Mouse (Mus musculus): Measurements from ENCODE around the gene Sort1.

The Sort1 gene

DNA sequence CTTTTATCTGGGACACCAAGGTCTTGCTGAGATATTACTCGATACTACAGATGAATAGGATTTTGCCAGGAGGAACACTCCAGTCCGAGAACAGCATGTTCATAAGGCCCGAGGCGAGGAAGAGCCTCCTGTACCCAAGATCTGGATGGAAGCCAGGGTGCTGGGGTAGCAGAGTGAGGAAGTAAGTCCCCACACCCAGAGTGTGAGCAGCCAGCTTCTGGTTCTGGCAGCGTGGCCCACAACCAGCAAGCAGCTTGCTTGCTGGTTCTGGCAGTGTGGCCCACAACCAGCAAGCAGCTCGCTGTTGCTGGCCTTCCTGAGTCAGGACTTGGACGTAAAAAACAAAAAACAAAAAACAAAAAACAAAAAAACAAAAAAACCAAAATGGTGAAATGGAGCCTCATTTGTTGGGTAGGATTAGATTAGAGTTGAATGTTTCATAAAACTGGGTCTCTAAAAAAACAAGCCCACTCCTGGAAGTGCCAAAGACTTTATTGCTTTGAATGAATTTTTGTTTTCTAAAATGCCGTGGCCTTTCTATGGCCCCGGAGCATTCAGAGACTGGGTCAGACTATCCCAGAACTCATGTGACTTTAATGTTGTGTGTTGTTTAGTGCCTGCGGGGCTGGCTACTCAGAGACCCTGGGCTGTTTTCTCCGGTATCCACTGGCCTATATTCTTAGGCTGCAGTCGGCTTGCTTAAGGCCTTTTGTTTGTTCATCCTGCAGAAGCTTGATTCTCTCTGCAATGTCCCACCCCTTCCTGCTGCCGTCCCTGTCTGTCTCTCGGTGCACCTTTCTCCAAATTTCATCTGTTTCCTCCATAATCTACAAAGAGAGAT lies 11.7 kb downstream of the Sort1 start:
- CTCF ChIA-PET = no interaction called here

DNA sequence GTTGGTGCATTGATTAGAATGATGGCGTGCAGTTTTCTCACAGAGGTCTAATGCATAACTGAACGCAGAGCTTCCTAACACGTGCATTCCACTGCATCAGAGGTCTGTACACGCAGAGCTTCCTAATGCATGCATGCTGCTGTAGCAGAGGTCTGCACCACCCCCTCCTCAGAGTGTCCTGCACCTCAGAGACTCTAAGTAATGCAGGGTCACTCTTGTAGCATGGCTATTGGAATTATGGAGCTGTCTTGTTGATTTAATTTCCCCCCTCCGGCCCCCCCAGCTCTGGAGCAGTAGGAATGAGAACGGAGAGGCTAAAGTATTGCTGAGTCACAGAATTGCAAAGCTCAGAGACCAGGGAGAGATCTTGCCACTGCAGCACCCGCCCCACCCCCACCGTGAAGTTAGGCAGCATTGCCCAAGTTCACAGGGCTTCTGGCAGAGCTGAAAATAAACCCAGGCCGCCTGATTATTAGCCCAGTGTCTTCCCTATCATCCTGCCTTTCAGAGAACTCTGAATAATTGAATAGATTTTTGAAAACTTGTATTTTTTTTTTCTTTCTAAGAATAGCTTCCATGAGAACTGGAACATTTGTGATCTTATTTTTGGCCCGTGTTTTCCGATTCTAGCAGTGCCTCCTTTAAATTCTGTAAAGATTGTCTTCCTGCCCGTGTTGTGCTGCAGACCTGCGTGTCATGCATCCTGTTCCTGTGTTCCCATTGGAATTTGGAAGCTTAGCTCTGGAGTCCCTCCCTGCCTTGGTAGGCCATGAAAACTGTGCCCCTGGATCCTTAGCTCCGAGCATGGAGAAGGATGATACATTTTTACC lies 12.6 kb downstream of the Sort1 start:
- CTCF ChIA-PET = no interaction called here

DNA sequence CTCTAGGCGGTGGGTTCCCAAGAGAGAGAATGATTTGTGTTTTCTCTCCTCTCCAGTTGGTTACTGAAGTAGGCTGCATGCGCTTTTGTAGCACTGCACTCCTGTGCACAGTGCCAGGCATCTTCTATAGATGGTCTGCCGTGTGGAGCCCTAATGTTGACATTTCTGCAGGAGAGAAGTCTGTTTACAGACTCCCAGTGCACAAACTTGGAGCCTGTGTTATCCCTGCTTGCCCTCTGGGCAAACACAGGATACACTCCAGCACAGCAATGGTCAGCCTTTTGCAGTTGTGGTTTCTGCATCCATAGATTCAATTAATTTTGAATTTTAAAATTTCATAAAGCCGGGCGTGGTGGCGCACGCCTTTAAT lies 13.2 kb downstream of the Sort1 start:
- CTCF ChIA-PET = no interaction called here

DNA sequence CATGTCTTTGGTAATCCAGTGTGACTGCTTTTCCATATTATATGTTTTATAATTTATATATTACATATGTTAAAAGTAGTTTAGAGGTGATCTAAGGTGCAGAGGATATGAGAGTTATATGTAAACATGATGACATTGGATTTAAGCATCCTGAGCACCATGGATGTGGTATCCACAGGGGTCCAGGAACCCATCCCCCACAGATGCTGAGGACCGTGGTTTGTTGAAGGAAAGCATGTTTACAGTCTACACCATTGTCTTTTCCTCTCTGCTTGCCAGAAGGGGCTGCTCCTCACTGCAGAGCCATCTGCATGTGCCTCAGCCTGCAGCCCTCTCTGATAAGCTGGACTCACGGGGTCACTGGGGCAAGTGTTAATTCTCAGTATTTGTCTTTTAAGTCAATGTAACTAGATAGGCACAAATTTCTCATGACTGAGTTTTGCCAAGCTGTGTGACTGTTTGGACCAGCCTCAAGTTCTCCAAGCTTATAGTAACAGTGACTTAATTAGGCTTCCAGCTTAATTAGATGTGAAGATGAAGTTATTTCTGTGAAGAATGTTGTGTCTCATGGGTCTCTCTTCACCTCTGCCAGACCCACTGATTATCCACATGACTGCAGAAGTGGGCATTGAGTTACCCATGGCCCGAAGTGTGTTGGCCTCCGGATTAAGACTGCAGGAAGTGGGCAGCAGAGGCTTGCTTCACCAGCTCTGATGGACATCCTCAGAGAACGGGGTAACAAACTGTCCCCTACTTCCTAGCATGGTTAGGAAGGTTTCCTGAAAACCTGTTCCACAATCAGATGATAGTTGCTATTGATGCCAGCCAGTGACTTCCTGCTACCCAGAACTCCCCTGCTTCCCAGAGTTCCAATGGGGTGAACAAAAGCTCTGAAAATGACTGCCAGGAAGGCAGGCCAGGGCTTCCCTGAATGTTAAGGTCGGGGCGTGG lies 14.0 kb downstream of the Sort1 start:
- CTCF ChIA-PET = no interaction called here

DNA sequence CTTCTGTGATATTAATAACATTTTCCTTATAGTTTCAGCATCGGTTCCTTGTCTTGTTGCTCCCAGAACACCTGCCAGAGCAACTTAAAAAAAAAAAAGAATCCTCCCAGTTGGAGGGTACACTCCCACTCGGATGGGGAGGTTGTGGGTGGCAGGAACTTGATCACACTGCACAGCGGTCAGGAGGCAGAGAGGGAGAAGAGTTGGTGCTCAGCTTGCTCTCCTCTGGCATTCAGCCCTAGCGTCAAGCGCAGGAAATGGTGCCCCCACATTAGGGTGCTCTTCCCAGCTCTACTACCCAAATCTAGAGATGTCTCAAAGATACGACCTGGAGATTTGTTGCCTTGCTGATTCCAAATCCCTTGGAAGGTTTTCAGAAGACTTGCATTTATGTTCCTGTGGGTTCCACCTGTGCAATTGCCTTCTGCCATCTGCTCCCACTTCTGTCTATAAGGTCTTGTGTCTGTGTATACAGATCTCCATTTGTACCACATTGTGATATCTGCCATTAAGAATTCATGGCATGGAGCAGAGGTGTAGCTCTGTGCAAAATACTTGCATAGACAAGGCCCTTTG lies 16.7 kb downstream of the Sort1 start:
- CTCF ChIA-PET = interaction anchor here (0.8 kb wide), 1 partner anchor 16 kb away, joined by 4 read pairs; no protein-coding TSS in a partner anchor

DNA sequence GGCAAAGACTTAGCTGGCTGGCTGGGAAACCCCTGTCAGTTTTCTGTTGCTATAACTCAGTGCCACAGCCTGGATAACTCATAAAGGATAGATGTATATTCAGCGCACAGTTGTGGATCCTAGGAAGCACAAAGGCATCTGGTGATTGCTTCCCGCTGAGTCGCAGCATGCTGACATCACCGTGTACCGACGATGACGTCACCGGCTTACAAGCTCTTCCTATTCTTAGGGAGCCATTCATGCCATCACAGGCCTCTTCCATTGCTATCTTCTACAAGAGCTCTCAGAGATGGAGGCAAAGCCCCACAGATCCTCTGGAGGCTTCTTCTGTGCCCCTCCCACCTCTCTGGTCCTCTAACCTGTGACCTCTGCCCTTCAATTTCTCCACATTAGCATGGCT lies 19.8 kb downstream of the Sort1 start:
- CTCF ChIA-PET = no interaction called here

DNA sequence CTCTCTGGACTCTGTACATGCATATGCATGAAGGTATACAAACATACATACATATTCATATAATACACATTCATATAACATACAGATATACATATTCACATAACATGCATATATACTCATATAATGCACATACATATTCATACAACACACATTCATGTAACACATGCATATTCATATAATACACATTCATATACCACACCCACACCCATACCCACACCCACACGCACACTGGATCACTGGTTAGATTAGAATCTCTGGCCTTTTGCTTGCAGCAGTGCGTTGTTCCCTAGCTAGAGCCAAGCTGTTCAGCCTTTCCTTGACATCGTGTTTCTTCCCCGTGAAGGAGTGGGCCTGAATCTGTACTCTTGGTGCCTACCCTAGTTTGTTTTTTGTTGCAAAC lies 20.9 kb downstream of the Sort1 start:
- CTCF ChIA-PET = no interaction called here

DNA sequence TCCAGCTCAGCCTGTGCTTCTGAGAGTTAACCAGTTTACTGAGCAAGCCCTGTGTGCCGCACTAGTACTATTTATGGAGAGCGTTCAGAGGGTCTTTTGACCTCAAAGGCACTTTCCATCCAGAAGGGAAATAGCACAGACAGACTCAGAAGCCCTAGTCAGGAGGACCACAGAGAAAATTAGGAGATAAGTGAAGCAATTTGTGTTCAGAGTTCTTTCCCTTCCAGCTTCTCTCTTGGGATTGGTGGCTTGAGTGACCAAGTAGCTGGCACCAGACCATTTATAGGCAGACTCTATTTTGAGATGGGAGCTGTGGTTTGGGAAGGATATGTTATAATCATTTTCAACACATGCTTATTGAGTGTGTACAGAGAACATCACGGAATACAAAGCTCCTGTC lies 22.5 kb downstream of the Sort1 start:
- CTCF ChIA-PET = no interaction called here

DNA sequence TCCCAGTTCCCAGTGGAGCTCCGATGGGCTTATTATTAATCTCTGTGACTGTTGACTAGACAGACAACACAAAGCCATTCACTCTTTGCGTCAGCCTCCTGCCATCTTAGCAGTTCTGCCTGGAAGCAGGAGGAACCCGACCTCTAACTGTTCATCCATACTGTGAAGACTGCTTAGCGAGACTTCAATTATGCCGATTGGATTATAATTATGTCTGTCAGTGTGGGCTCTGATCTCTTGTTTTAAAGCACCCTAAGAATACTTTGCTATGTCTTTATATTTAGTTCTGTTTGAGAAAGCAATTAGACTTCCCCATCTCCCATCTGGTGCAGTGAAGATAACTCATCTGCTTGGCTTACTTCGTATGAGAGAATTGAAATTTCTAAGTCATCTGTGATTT lies 23.6 kb downstream of the Sort1 start:
- CTCF ChIA-PET = no interaction called here

DNA sequence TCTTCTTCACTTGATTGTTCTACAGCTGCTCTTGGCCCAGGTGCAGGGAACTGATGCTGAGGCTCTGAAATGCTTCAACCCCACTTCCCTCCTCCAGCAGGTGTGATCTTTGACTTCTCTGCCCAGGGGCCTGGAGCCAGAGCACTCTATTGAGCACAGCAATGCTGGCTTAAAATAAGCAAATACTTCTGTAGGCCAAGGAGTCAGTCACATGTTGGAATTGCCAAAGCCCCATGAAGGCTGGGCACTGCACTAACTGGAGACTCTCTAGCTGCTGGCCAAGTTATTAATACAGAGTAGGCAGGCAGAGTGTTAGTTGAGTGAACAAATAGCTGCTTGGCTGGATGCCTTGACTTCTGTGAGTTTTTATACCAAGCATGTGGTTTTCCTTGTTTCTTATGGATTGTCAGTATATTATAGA lies 27.0 kb downstream of the Sort1 start:
- CTCF ChIA-PET = interaction anchor here (0.6 kb wide), 1 partner anchor 126 kb away, joined by 3 read pairs; no protein-coding TSS in a partner anchor

DNA sequence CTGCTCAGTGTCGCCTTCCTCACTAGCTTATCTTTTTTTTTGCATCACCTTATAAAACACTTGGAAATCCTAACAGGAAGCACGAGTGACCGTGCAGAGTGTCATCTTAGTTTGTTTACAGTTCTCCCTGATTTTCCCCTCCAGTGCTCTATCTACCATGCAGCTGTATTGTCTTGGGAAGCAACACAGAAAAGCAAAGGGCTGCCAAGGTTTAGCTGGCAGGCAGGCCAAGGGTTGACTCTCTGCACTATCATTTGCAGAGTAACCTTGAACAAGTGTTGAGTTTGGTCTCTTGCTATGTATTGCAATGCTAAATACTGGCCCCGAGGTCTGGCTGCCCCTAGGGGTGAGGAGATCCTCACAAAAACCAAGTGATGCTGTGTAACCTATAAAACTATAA lies 27.8 kb downstream of the Sort1 start:
- CTCF ChIA-PET = no interaction called here

DNA sequence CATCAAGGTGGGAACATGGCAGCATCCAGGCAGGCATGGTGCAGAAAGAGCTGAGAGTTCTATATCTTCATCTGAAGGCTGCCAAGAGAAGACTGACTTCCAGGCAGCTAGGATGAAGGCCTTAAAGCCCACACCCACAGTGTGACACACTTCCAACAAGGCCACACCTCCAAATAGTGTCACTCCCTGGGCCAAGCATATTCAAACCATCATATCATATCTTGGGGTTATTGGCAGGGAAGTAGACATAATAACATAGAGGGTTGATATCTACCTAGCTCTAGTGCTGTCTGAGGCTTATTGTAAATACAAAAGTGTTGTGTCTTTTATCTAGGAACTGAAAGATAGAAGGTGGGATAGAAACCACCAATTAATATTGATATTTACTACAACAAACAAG lies 28.5 kb downstream of the Sort1 start:
- CTCF ChIA-PET = no interaction called here

DNA sequence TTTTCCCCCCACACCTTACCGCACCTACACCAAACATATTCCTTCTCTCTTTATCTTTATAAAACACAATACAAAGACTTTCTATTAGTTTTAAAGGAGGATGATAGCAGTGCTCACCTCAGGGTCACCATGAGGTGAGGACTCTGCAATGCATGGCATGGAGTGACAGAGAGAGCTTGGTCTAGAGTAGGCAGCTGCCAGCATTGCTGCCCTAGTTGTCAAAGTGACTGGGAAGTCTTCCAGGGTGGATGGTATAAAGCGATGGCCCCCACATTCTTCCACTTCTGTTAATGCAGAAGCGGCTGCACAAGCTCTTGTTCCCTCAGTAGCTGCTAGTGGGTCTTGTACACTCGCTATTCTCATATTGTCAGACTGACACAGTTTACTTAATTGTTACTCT lies 29.3 kb downstream of the Sort1 start:
- CTCF ChIA-PET = no interaction called here

DNA sequence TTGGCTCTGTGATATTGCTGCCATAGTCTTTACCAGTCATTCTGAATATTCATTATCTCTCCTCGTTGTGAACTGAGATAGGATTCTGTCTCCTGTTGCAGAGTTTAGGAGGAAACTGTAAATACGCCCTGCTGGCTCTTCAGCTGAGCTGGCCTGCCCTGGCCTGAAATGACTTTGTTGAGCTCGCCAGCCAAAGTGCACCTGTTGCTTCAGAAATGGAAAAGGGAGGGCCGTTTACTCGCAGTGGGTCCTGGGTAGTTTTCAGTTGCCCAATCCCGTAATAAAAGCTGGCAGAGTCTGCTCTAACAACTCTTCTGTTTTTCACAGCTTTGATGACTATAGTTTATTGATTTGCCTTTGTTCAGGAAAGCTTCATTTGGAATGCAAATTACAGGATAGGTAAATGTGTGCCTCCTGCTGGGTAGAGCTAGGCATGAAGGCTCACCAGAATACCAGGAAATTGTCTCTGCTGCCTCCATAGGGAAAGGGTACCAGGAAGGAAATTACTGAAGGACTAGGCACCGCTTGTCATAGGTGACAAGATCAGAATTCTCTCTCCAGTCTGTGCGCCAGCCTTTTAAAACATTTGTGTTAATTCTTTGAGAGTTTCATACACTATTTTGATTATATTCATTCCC lies 30.3 kb downstream of the Sort1 start:
- CTCF ChIA-PET = no interaction called here

DNA sequence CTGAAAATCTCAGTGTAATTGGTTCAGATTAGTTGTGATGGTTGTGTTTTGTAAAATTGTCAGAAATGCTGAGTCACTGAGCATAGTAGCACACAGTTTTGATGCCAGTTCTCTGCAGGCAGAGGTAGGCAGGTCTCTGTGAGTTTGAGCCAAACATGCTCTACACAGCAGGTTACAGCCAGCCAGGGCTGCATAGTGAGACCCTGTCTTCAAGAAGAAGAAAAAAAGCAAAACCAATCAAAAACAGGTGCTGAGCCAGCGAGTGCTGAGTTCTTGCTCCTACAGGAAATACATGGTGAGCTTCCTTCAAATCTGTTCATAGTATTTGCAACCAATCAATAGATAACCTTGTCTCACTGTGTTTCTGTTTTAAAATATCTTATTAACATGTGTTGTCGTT lies 34.6 kb downstream of the Sort1 start:
- CTCF ChIA-PET = no interaction called here

DNA sequence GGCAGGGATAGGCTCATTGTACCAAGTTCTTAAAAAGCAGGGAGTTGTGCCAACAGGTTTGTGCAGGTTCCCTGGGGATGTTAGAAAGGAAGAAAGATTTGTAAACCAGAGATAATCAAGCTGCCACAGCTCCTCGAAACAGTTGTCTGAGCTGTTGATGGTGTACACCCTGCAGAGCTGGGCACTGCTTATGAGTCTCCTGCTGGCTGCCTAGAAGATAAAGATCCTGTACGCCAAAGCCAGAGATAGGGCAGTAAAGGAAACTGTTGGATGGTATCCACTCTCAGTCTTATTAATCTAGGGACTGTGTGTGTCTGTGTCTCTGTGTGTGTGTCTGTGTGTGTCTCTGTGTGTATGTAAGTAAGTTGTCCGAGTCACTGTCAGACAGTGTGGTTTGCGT lies 37.8 kb downstream of the Sort1 start:
- CTCF ChIA-PET = no interaction called here

DNA sequence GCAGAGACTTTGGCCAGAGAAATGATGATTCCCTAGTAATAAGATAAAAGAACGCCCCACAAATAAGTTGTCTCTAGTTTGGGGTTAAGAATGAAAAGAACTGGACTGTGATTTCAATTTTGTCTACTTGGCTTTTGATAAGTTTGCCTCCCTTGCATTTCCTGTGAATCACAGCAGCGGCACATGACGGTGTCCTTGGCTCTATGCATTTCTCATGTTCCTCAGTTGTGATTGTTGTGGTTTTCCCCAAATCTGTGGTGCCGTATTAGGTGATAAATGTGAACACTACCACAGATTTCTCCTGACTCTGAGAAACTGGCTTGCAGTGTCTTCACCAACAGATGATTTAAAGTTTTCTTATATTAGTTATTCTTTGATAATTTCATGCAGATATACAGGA lies 38.3 kb downstream of the Sort1 start:
- CTCF ChIA-PET = no interaction called here

DNA sequence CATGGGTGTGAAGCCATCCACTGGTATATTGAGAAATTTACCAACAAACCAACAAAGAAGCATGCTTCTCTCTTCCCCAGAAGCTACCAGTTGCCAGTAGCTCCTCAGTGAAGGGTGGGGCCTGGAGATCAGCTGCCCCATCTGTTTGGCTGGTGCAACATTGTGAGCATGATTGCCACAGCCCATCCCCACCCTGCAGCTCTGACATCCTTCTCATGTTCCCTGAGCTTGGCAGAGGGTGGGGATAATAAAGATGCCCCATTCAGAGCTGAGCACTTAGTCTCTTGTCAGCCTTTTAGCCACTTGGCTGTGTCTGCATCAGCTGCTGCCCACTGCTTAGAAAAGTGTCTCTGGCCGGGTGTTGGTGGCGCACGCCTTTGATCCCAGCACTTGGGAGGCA lies 39.1 kb downstream of the Sort1 start:
- CTCF ChIA-PET = no interaction called here

DNA sequence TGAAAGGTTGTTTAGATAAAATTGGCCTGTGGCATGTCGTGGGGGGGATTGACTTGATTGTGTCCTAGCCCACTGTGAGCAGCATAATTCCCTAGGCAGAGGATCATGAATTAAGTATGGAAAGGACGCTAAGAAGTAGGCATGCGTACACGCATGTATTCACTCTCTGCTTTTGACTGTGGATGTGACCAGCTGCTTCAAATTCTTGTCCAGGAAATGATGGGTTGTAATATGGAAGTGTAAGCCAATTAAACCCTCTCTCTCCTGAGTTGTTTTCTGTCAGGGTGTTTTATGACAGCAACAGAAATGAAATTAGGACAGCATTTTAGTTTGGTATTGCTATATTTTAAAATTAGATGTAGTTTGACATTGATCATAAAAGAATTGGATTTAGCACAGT lies 41.0 kb downstream of the Sort1 start:
- CTCF ChIA-PET = no interaction called here

DNA sequence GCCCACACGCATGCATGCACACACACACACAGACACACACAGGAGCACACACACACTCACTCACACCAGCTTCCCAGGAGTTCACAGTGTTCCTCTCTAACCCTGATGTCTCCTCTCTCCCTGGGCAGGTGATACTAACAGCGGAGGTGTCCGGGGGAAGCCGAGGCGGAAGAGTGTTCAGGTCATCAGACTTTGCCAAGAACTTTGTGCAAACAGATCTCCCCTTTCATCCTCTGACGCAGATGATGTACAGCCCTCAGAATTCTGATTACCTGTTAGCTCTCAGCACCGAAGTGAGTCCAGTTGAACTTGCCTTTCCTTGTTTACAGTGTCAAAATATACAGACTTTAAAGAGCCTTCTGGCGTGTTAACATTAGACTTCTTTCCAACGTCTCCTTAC lies 41.6 kb downstream of the Sort1 start:
- CTCF ChIA-PET = no interaction called here

DNA sequence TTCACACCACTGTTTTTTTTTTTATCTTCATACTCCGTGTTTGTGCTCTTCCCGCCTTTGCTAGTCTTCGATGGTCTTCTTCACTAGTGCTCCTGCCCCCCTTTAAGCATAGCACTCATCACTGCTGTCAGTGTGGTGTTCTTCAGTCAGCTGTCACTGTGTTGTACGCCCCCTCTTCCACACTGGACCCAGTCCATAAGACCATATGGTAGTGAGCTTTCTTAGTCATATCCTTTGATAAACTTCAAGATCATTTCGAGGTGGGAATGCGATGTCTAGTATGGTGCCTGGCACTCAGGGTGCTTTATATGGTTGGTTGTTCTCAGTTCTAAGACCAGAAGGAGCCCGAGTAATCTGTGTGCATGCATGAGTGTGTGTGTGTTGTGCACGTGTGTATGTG lies 43.4 kb downstream of the Sort1 start:
- CTCF ChIA-PET = no interaction called here
